Mouse (Mus musculus): ENCODE results near the gene Larp1. TPM values are rescaled to one million over a fixed set of nuclear protein-coding genes. Genes with fewer than 3 reads are reported as not detected.

The Larp1 gene
- polyA plus RNA-seq, 1 experiment from 2014 or later: 21.8 TPM

GRCm38 (mm10) chr11:57981083-57981809 is 27.6 kb upstream of the Larp1 start:
- 81% methylated on average over 12 of the region's 12 CpGs for WGBS
- Histone ChIP-seq H3K27me3 (ENCODE audit: insufficient read depth, poor library complexity, severe bottlenecking) (no peaks in the 10 kb centered on the region; the same call in 1 of the 2 replicates), H3K36me3 (no peaks in the 10 kb centered on the region), H3K27ac (peak overlapping the region; percentile 47), H3K4me1 (peaks cover 46% of the 10 kb centered on the region), H3K4me3 (no peak overlapping the region), H3K9me3 (no peaks in the 10 kb centered on the region)
- no peak for DNase-seq (ENCODE audit: low spot score)

- peaks cover 3% of the 10 kb centered on the region; the same call in 1 of the 2 replicates for H3K27me3 ChIP-seq (ENCODE audit: insufficient read depth, poor library complexity, severe bottlenecking)
- H3K27ac ChIP-seq: peak overlapping the region; percentile 59
- no peaks in the 10 kb centered on the region for H3K9me3 ChIP-seq
- no peaks in the 10 kb centered on the region for H3K36me3 ChIP-seq
- peaks cover 40% of the 10 kb centered on the region for H3K4me1 ChIP-seq
- 0 out of 2 replicates have a peak overlapping the region, but pooled peaks have one; percentile 12 for H3K4me3 ChIP-seq
- DNase-seq (ENCODE audit: low spot score): peak; percentile 92
- 18% methylated on average over 16 of the region's 16 CpGs for WGBS
These were observed 25.2 kb upstream of the Larp1 start for GRCm38 (mm10) chr11:57983480-57984342.

GRCm38 (mm10) chr11:57984343-57984666 is 24.6 kb upstream of the Larp1 start:
- no peaks in the 10 kb centered on the region for H3K9me3 ChIP-seq
- peak overlapping the region; percentile 59 for H3K27ac ChIP-seq
- H3K4me1 ChIP-seq: peaks cover 40% of the 10 kb centered on the region
- no peaks in the 10 kb centered on the region for H3K36me3 ChIP-seq
- WGBS: 12% methylated on average over 3 of the region's 3 CpGs
- no peak for DNase-seq (ENCODE audit: low spot score)
- peaks cover 3% of the 10 kb centered on the region; the same call in 1 of the 2 replicates for H3K27me3 ChIP-seq (ENCODE audit: insufficient read depth, poor library complexity, severe bottlenecking)
- H3K4me3 ChIP-seq: 0 out of 2 replicates have a peak overlapping the region, but pooled peaks have one; percentile 12

GRCm38 (mm10) chr11:57985485-57985884 is 23.4 kb upstream of the Larp1 start:
- Histone ChIP-seq H3K36me3 (no peaks in the 10 kb centered on the region), H3K27me3 (ENCODE audit: insufficient read depth, poor library complexity, severe bottlenecking) (0 out of 2 replicates have a peak, but pooled peaks cover 3% of the 10 kb centered on the region), H3K4me3 (no peak overlapping the region), H3K4me1 (peaks cover 31% of the 10 kb centered on the region), H3K9me3 (no peaks in the 10 kb centered on the region), H3K27ac (peak overlapping the region; percentile 59; the same call in 1 of the 2 replicates)
- no peak for DNase-seq (ENCODE audit: low spot score)
- 87% methylated on average over 2 of the region's 3 CpGs for WGBS

- Histone ChIP-seq H3K27ac (no peak overlapping the region), H3K9me3 (no peaks in the 10 kb centered on the region), H3K36me3 (no peaks in the 10 kb centered on the region), H3K4me1 (peaks cover 25% of the 10 kb centered on the region), H3K4me3 (no peak overlapping the region), H3K27me3 (ENCODE audit: insufficient read depth, poor library complexity, severe bottlenecking) (0 out of 2 replicates have a peak, but pooled peaks cover 3% of the 10 kb centered on the region)
- 85% methylated on average over 6 of the region's 6 CpGs for WGBS
- no peak for DNase-seq (ENCODE audit: low spot score)
These were observed 22.8 kb upstream of the Larp1 start for GRCm38 (mm10) chr11:57986053-57986452.

GRCm38 (mm10) chr11:57986456-57986855 is 22.4 kb upstream of the Larp1 start:
- no peak for DNase-seq (ENCODE audit: low spot score)
- no peaks in the 10 kb centered on the region for H3K9me3 ChIP-seq
- no peaks in the 10 kb centered on the region for H3K36me3 ChIP-seq
- 0 out of 2 replicates have a peak, but pooled peaks cover 3% of the 10 kb centered on the region for H3K27me3 ChIP-seq (ENCODE audit: insufficient read depth, poor library complexity, severe bottlenecking)
- peaks cover 21% of the 10 kb centered on the region for H3K4me1 ChIP-seq
- no peak overlapping the region for H3K27ac ChIP-seq
- WGBS: 81% methylated on average over 6 of the region's 6 CpGs
- no peak overlapping the region for H3K4me3 ChIP-seq

- WGBS: 92% methylated on average over 7 of the region's 7 CpGs
- no peak overlapping the region for H3K27ac ChIP-seq
These were observed 22.0 kb upstream of the Larp1 start for GRCm38 (mm10) chr11:57986861-57987260.

GRCm38 (mm10) chr11:57998168-57998567 is 10.7 kb upstream of the Larp1 start:
- Histone ChIP-seq H3K9me3 (no peaks in the 10 kb centered on the region), H3K27me3 (ENCODE audit: insufficient read depth, poor library complexity, severe bottlenecking) (no peaks in the 10 kb centered on the region), H3K4me1 (peaks cover 6% of the 10 kb centered on the region; the same call in 1 of the 2 replicates), H3K27ac (no peak overlapping the region), H3K36me3 (no peaks in the 10 kb centered on the region), H3K4me3 (no peak overlapping the region)
- no peak for DNase-seq (ENCODE audit: low spot score)
- WGBS: 56% methylated on average over 7 of the region's 7 CpGs

More at GRCm38 (mm10) chr11:57986861-57987260, 22.0 kb upstream of the Larp1 start:
- Histone ChIP-seq H3K4me1 (peaks cover 21% of the 10 kb centered on the region), H3K4me3 (no peak overlapping the region), H3K36me3 (no peaks in the 10 kb centered on the region), H3K9me3 (no peaks in the 10 kb centered on the region), H3K27me3 (ENCODE audit: insufficient read depth, poor library complexity, severe bottlenecking) (0 out of 2 replicates have a peak, but pooled peaks cover 3% of the 10 kb centered on the region)
- DNase-seq (ENCODE audit: low spot score): no peak

GRCm38 (mm10) chr11:57998872-57999271 is 10.0 kb upstream of the Larp1 start:
- WGBS: 18% methylated on average over 1 of the region's 1 CpGs
- DNase-seq (ENCODE audit: low spot score): no peak
- Histone ChIP-seq H3K9me3 (no peaks in the 10 kb centered on the region), H3K27ac (no peak overlapping the region), H3K4me1 (peaks cover 6% of the 10 kb centered on the region; the same call in 1 of the 2 replicates), H3K27me3 (ENCODE audit: insufficient read depth, poor library complexity, severe bottlenecking) (no peaks in the 10 kb centered on the region), H3K36me3 (no peaks in the 10 kb centered on the region), H3K4me3 (no peak overlapping the region)

- no peaks in the 10 kb centered on the region for H3K9me3 ChIP-seq
- H3K27me3 ChIP-seq (ENCODE audit: insufficient read depth, poor library complexity, severe bottlenecking): no peaks in the 10 kb centered on the region
- WGBS: 82% methylated on average over 8 of the region's 8 CpGs
- peaks cover 13% of the 10 kb centered on the region for H3K4me1 ChIP-seq
- H3K36me3 ChIP-seq: no peaks in the 10 kb centered on the region
- no peak overlapping the region for H3K27ac ChIP-seq
- no peak overlapping the region for H3K4me3 ChIP-seq
- no peak for DNase-seq (ENCODE audit: low spot score)
These were observed 5.7 kb upstream of the Larp1 start for GRCm38 (mm10) chr11:58003126-58003525.

GRCm38 (mm10) chr11:58003734-58004133 is 5.1 kb upstream of the Larp1 start:
- WGBS: 68% methylated on average over 6 of the region's 6 CpGs
- Histone ChIP-seq H3K9me3 (no peaks in the 10 kb centered on the region), H3K27ac (no peak overlapping the region), H3K36me3 (no peaks in the 10 kb centered on the region), H3K4me3 (no peak overlapping the region), H3K4me1 (peaks cover 15% of the 10 kb centered on the region), H3K27me3 (ENCODE audit: insufficient read depth, poor library complexity, severe bottlenecking) (no peaks in the 10 kb centered on the region)
- DNase-seq (ENCODE audit: low spot score): no peak

GRCm38 (mm10) chr11:58005110-58005509 is 3.8 kb upstream of the Larp1 start:
- peaks cover 10% of the 10 kb centered on the region; the same call in 1 of the 2 replicates for H3K4me1 ChIP-seq
- no peak for DNase-seq (ENCODE audit: low spot score)
- H3K27ac ChIP-seq: no peak overlapping the region
- H3K9me3 ChIP-seq: no peaks in the 10 kb centered on the region
- no peak overlapping the region for H3K4me3 ChIP-seq
- H3K27me3 ChIP-seq (ENCODE audit: insufficient read depth, poor library complexity, severe bottlenecking): no peaks in the 10 kb centered on the region
- H3K36me3 ChIP-seq: no peaks in the 10 kb centered on the region

- Histone ChIP-seq H3K36me3 (no peaks in the 10 kb centered on the region), H3K27ac (peak overlapping the region; percentile 98), H3K9me3 (no peaks in the 10 kb centered on the region), H3K4me1 (peaks cover 31% of the 10 kb centered on the region), H3K4me3 (peak overlapping the region; percentile 99), H3K27me3 (ENCODE audit: insufficient read depth, poor library complexity, severe bottlenecking) (no peaks in the 10 kb centered on the region)
- no peak for DNase-seq (ENCODE audit: low spot score)
- 16% methylated on average over 5 of the region's 5 CpGs for WGBS
These were observed 851 bp upstream of the Larp1 start for GRCm38 (mm10) chr11:58008013-58008412.

Measured in heart, embryonic 10.5 days (tissue).